Mouse (Mus musculus) ES-E14 (cell line): ENCODE data around the gene Lcn12.

Source experiments
- CHD2 ChIP-seq: IDR thresholded peaks from 2 replicates; pipeline ENCODE4 v1.6.1; 2014; ENCODE audit warnings: mild to moderate bottlenecking, low read depth, low read length, inconsistent platforms
- HCFC1 ChIP-seq: IDR thresholded peaks from 2 replicates; pipeline ENCODE4 v1.6.1; 2012; ENCODE audit warnings: low read length, inconsistent platforms, borderline replicate concordance; ENCODE audit not compliant: insufficient read depth
- MAFK ChIP-seq: IDR thresholded peaks from 2 replicates; pipeline ENCODE4 v1.6.1; 2014; ENCODE audit warnings: mild to moderate bottlenecking, low read depth, low read length, inconsistent platforms; ENCODE audit not compliant: insufficient read depth
- ZC3H11A ChIP-seq: IDR thresholded peaks from 2 replicates; pipeline ENCODE4 v1.6.1; 2012; ENCODE audit warnings: low read depth, mild to moderate bottlenecking, inconsistent platforms, low read length, borderline replicate concordance
- ZNF384 ChIP-seq: IDR thresholded peaks from 2 replicates; pipeline ENCODE4 v1.6.1; 2012; ENCODE audit warnings: low read depth, low read length, inconsistent platforms

DNA sequence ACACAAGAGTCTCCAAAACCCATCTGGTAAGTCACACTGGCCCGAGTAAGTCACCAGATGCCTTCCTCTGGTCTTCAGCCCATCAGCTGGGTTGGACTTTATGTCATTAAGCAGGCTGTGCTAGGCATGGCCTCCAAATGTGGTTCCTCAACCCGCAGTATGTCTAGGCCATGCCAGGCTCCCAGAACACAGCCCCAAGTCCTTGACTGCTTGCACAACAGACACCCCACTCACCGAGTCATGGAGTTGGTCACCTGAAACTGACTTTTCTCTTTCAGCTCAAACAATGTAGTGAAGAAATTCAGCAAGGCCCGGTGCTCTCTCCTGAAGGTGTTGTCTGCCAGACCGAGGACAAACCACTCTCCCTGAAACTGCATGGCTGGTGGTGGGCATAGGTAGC lies 723 bp downstream of the Lcn12 start:
- no peak for TF ChIP-seq ZNF384
- no peak for TF ChIP-seq ZC3H11A
- TF ChIP-seq HCFC1, result no peak
- TF ChIP-seq CHD2, result no peak
- no peak for TF ChIP-seq MAFK
